Mouse (Mus musculus): ENCODE results near the gene Ankrd11.
A peak's percentile ranks its signal among the peaks of the same experiment; 100 is the strongest.

The Ankrd11 gene

DNA sequence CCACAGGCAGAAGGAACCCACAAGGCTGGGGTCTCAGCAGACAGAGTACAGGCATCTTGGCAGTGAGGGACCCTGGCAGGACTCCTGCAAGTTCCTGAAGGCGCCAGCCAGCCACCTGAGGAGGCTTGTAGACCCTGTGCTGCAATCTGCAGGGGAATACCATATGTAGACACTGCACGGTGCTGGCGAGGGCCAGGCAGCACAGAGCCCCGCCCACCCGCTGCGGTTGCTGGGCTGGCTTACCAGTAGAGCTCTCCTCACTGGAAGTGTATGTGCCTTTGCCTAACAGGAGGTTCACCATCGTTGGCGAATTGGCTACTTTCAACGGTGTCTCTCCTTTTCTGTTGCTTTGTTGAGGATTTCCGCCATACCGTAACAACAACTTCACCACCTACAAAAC is 145.8 kb downstream of the Ankrd11 start:
- no peak for DNase-seq (ENCODE audit: low spot score)

DNA sequence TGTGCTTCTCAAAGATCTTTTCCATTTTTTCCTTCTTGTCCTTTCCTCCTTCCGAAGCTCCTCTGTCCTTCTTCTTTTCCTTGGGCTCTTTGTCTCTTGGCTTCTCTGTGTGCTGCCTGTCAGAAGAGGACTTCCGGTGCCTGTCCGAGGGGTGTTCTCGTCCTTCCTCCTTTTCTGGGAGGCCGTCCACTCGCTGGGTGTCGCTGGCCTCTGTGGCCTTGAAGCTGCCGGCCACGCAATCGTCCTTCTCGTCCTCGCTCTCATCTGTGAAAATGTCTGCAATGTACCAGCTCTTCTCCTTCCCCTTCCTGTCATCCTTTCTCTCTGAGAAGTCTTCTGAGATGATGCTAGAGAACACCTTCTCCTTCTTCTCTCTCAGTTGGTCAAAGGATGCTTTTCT is 148.6 kb downstream of the Ankrd11 start:
- DNase-seq (ENCODE audit: low spot score), result no peak

DNA sequence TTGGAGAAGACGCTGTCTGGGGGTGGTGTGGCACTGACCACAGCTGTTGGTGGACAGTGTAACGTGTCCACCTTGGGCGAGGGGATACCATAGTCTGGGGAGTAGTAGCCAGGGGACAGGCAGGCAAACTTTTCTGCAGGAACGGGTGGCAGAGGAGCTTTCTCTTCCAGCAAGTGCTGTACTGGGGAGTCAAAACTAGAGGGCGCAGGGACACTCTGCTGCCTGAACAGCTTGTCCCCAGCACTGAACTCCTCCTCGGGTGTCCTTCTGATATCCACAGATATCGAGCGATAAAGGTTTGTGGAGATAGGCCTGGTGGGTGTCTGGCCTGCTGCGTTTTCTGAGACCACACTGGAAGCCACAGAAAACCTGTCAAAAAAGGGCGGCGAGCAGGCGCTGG is 150.6 kb downstream of the Ankrd11 start:
- no peak for DNase-seq (ENCODE audit: low spot score)

- no peak for DNase-seq (ENCODE audit: low spot score)
Observed at GRCm38 (mm10) chr8:122883671-122884070, 158.4 kb downstream of the Ankrd11 start.

DNA sequence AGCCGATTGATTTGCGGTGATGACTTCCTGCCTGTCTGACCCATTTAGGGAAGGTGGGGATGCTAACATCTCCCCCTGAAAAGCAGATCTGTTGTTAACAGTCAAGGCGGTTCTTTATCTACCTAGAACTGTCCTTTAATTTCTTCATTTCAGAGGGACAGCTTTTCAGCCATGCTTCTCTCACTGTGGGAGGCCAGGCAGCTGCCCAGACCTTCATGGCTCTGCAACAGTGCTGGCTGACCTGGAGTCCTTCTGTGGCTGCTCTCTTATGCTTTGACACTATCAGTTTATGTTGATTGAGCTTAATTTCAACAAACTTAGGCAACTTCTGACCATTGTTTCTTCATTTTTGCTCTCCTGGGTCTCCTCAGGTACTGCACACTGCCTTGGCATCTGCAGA is 161.8 kb downstream of the Ankrd11 start:
- DNase-seq (ENCODE audit: low spot score), result no peak

- no peak for DNase-seq (ENCODE audit: low spot score)
Observed at GRCm38 (mm10) chr8:122878231-122878630, 163.8 kb downstream of the Ankrd11 start.

- DNase-seq (ENCODE audit: low spot score), result no peak
Observed at GRCm38 (mm10) chr8:122875186-122875585, 166.9 kb downstream of the Ankrd11 start.

DNA sequence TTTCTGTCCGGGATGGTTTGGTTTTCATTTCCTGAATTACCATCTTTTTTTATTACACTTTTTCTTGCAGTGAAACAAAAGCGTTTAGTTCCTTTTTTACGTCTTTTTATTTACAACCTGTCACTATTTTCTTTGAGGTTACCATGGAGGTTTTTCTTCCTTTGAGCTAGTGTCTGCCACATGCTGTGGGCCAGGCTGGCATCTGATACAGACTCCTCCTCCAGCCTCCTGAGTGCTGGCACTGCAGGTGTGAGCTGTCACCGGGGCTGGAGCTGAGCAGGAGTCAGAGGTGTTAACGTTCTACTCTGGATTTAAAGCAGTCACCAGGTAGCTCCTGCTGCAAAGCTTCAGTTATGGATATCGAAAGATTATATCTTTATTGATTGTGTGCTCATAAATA is 168.9 kb downstream of the Ankrd11 start:
- no peak for DNase-seq (ENCODE audit: low spot score)

DNA sequence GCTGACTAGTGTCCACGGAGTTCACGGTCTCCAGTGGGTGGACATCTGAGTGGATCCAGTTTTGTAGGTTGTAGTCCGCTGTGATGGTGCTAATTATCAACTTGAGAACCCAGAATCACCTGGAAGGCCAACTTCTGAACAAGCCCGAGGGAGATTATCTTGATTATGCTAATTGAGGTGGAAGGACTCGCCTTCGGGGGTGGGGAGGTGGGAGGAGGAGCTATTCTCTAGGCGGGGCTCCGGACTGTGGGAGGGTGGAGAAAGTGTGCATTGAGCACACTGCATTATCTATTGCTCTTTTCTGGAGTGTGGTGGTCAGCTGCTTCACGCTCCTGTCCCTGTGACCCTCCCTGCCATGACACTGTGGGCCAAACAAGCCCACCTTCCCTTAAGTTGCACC is 170.4 kb downstream of the Ankrd11 start:
- no peak for DNase-seq (ENCODE audit: low spot score)

GRCm38 (mm10) chr8:122870377-122870863 is 171.7 kb downstream of the Ankrd11 start:
- DNase-seq (ENCODE audit: low spot score), result peak; percentile 15

DNA sequence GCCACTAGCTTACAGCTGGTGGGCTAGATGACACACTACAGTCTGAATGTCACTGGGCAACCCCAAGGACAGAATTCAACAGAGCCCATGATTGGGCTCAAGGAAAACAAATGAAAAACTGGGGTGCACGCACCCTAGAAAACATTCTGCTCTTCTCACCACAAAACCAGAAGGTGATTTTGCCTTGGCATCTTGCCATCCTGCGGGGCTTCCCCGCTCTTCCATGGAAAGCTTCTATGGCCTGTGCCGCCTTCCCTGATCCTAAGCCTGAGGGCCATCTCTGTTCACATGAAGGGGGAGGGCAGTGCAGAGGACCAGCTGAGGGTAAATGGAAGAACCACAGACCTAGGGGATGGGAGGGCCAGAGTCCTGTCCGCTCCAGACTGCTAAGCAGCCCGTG is 174.1 kb downstream of the Ankrd11 start:
- DNase-seq (ENCODE audit: low spot score), result no peak

GRCm38 (mm10) chr8:122866231-122866630 is 175.8 kb downstream of the Ankrd11 start:
- DNase-seq (ENCODE audit: low spot score), result no peak

DNA sequence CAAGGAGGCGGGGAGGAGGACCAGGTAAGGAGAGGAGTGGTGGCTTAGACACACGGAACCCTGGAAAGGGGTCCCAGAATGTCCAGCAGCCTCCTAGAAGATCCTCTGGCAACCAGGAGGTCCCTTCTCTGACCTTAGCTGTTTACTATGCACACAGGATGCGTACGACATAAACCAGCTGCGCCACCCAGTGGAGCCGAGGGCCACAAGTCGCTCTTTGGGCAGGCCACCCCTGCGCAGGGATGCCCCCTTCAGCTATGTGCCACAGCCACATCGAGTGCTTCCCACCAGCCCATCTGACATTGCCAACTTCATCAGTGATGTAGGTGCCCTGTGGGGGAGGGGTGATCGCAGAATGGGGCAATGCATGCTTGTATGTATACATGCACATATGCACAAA is 176.6 kb downstream of the Ankrd11 start:
- DNase-seq (ENCODE audit: low spot score), result peak; percentile 45

GRCm38 (mm10) chr8:122864719-122865129 is 177.4 kb downstream of the Ankrd11 start:
- peak; percentile 19 for DNase-seq (ENCODE audit: low spot score)

GRCm38 (mm10) chr8:122859843-122860242 is 182.2 kb downstream of the Ankrd11 start:
- no peak for DNase-seq (ENCODE audit: low spot score)

DNA sequence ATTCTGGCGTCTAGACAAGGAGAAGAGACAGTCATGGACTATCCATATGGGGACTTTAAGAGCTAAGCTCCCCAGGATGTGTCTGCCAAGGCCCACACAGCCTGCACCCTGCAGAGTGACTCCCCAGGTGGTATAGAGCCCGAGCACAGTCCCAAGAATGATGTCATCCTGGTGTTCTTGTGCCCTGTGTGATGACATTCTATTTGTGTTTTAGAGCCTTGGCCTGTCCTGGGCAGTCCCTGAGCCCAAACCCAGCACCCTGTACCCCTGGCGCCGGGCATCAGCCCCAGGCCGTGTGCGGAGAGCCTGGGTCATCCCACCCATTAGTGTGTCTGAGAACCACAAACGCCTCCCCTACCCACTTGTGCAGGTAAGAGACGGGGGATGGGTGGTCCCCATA is 185.8 kb downstream of the Ankrd11 start:
- no peak for DNase-seq (ENCODE audit: low spot score)

GRCm38 (mm10) chr8:122855123-122855522 is 187.0 kb downstream of the Ankrd11 start:
- DNase-seq (ENCODE audit: low spot score), result no peak

GRCm38 (mm10) chr8:122854388-122854787 is 187.7 kb downstream of the Ankrd11 start:
- no peak for DNase-seq (ENCODE audit: low spot score)

- peak; percentile 57 for DNase-seq (ENCODE audit: low spot score)
Observed at GRCm38 (mm10) chr8:122853340-122853771, 188.7 kb downstream of the Ankrd11 start.

DNA sequence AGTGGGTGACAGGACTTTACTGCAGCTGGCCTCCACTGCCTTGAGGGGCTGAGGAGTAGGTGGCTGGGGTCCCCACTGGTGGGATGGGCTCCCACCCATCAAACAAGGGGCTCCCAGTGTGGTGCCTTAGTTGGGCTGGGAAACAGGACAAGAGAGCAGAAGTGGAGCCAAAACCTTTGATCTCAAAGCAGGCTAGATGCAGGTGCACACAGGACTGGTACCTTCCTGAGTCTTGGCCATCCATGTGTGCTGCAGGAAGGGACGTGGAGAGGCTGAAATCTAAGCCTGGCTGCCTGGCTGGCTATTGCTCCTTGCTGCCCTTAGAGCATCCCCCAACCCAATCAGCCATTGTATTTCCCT is 189.6 kb downstream of the Ankrd11 start:
- no peak for DNase-seq (ENCODE audit: low spot score)

DNA sequence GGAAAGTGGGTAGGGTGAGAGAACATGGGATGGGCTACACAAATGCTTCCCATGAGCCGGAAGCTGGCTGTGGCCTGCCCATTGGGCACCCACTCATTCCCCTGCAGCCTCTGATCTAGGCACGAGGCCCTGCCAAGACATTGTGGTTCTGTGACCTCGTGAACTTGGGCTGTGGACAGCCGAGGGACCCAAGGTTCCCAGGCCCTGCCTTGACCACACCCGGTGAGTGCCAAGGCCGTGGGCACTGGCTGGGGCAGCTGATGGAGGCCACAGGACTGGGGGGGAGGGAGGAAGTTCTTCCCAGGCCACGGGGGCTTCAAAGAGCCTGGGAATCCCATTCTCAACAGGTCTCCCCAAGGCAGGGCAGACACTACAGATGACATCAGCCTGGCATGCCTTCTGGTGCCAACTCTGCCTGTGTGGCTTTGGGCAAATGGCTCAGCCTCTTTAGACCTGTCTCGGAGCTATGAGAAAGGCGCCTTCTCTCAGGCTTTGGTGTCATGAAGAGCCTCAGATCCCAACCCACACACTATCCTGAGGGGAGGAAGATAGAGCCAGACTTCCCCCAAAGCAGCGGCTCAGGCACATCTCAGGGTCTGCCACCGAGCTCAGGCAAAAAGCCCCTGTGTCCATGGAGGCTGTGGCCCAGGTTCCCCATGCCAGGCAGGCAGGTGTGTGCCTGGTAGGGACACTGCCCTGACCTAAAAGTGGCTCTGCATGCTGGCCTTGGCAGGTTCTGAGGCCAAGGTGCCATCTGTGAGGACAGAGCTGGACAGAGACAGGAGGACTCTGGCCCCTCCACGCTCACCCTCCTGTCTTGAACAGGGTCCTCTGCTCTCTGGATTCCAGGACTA is 190.2 kb downstream of the Ankrd11 start:
- DNase-seq (ENCODE audit: low spot score), result no peak

DNA sequence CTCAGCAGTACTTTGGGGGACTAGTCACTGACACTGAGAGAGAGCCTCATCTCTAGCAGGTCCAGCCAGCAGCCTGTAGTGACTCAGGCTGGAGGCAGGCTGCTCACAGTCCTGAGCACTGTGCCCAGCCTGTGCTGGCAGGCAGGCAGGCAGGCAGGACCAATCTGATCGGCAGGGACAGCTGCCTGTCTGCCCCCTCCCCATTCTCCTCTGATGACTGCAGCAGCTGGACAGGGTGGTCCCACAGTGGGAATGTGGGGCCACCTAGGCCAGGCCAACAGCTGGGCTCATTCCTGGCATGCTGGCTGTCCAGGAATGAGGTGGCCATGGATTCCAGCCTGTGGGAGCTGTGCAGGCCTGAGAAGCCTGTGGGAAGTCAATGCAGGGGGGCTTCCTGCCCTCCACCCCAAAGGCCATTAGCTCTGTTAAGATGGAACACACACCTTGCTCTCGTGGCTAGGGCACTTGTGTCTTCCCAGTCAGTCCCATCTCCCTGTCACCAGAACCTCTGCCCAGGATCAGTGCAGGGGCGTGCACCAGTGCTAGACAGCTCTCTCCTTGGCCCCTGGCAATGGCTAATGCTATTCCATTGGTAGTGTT is 191.3 kb downstream of the Ankrd11 start:
- DNase-seq (ENCODE audit: low spot score), result no peak

DNA sequence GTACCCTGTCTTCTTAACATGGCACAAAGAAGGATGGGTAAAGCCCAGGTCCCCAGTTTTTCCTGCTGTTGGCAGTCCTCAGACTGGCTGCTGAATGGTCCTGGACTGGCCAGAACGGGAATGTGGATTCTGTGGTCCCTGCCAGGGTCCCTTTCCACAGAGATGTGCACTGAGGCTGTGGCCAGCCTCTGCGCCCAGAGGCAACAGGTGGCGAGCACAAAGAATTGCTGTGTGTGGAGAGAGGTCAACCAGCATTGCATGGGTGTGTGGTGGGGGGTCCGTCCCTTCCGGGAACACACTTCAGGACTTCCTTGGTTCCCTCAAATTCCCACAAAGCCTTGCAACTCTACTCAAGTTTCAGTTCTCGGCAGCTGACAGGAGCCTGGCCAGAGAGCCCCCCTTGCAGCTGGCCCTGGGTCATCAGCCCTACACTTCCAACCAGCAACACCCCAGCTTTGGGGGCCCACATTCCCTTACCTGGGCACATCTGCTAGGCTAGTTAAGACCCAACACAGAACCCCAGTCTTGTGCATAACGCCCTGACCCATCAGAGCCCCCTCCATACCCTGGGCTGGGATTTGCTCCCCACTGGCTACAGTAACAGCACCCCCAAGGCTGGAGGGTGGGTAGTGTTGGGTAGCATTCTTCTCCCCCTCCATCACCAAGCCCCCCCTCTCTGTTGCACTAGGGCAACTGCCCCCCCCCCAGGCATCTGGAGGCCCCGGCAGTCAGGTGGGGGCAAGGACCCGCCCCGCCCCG is 192.7 kb downstream of the Ankrd11 start:
- no peak for DNase-seq (ENCODE audit: low spot score)

All from retina, embryonic 14.5 days (tissue).